Mouse (Mus musculus) midbrain, embryonic 10.5 days (tissue): ENCODE results near the gene Adamts18. TPM values are rescaled to one million over a fixed set of nuclear protein-coding genes. Genes with fewer than 3 reads are reported as not detected.
"Not testable (repeated sequence)": the region's sequence is repeated elsewhere in the genome, so short reads cannot be mapped to it uniquely, and the experiment has no call there.

ENCODE experiments used
- DNase-seq: peaks from one replicate; pipeline ENCODE4 v3.0.0-alpha.2; 2017; ENCODE audit warnings: low spot score
- H3K27ac ChIP-seq: fragments of 300-500 bp; sonication (generic); replicated peaks from 2 replicates; pipeline ENCODE4 v1.5.1; 2016; ENCODE audit warnings: mild to moderate bottlenecking
- H3K27me3 ChIP-seq: fragments of 300-500 bp; sonication (generic); 2 replicates; pipeline ENCODE4 v1.6.1; 2016; ENCODE audit warnings: low read depth, mild to moderate bottlenecking; ENCODE audit not compliant: poor library complexity, severe bottlenecking
- H3K36me3 ChIP-seq: fragments of 300-500 bp; sonication (generic); 2 replicates; pipeline ENCODE4 v1.6.1; 2016; ENCODE audit warnings: mild to moderate bottlenecking, moderate library complexity
- H3K4me1 ChIP-seq: fragments of 300-500 bp; sonication (generic); 2 replicates; pipeline ENCODE4 v1.6.1; 2016
- H3K4me3 ChIP-seq: fragments of 300-500 bp; sonication (generic); 2 replicates; pipeline ENCODE4 v1.5.1; 2016; ENCODE audit warnings: mild to moderate bottlenecking, moderate library complexity
- H3K9me3 ChIP-seq: fragments of 300-500 bp; sonication (generic); replicated peaks from 2 replicates; pipeline ENCODE4 v1.6.1; 2016; ENCODE audit warnings: mild to moderate bottlenecking
- WGBS: fragments of 180-500 bp; shearing (Covaris S2); methylation state at CpG from one replicate; pipeline ENCODE4 v1.1.7; 2016; 5-methylcytosine and 5-hydroxymethylcytosine counted together
- polyA plus RNA-seq: library from polyadenylated mRNA; unstranded; fragments of >200 nt; fragmentation: Nextera tagmentation; extraction: Ambion mirVana; gene quantifications from 2 replicates; pipeline ENCODE4 v1.2.1, GENCODE M21; 2016

Adamts18 gene
- polyA plus RNA-seq, 1 experiment from 2014 or later = 1.00 TPM

GRCm38 (mm10) chr8:113833644-113834043, 14.9 kb downstream of the Adamts18 start:
- DNase-seq = no peak
- 55% methylated on average over 4 of the region's 4 CpGs for WGBS

GRCm38 (mm10) chr8:113827270-113827669, 21.3 kb downstream of the Adamts18 start:
- Histone ChIP-seq H3K9me3 (no peaks in the 10 kb centered on the region), H3K27me3 (no peaks in the 10 kb centered on the region), H3K27ac (no peak overlapping the region), H3K36me3 (no peaks in the 10 kb centered on the region), H3K4me3 (no peak overlapping the region), H3K4me1 (no peaks in the 10 kb centered on the region)
- no peak for DNase-seq
- WGBS = 95% methylated on average over 3 of the region's 3 CpGs

More at GRCm38 (mm10) chr8:113833644-113834043, 14.9 kb downstream of the Adamts18 start:
- Histone ChIP-seq H3K4me1 (peaks cover 29% of the 10 kb centered on the region), H3K27me3 (no peaks in the 10 kb centered on the region), H3K9me3 (no peaks in the 10 kb centered on the region), H3K4me3 (no peak overlapping the region), H3K27ac (no peak overlapping the region), H3K36me3 (no peaks in the 10 kb centered on the region)

GRCm38 (mm10) chr8:113820983-113821587, 27.5 kb downstream of the Adamts18 start:
- H3K9me3 ChIP-seq = no peaks in the 10 kb centered on the region
- 92% methylated on average over 16 of the region's 16 CpGs for WGBS
- H3K27me3 ChIP-seq = no peaks in the 10 kb centered on the region
- H3K4me1 ChIP-seq = no peaks in the 10 kb centered on the region
- no peak overlapping the region for H3K27ac ChIP-seq
- H3K4me3 ChIP-seq = no peak overlapping the region
- H3K36me3 ChIP-seq = no peaks in the 10 kb centered on the region
- no peak for DNase-seq

GRCm38 (mm10) chr8:113813966-113814365, 34.6 kb downstream of the Adamts18 start:
- Histone ChIP-seq H3K36me3 (no peaks in the 10 kb centered on the region), H3K27ac (no peak overlapping the region), H3K4me1 (peaks cover 6% of the 10 kb centered on the region; the same call in 1 of the 2 replicates), H3K27me3 (no peaks in the 10 kb centered on the region), H3K9me3 (no peaks in the 10 kb centered on the region), H3K4me3 (no peak overlapping the region)
- 55% methylated on average over 6 of the region's 6 CpGs for WGBS
- DNase-seq = no peak

- H3K27ac ChIP-seq = no peak overlapping the region
- no peaks in the 10 kb centered on the region for H3K9me3 ChIP-seq
- no peak for DNase-seq
- 92% methylated on average over 4 of the region's 4 CpGs for WGBS
- no peak overlapping the region for H3K4me3 ChIP-seq
- H3K4me1 ChIP-seq = peaks cover 6% of the 10 kb centered on the region; the same call in 1 of the 2 replicates
- no peaks in the 10 kb centered on the region for H3K36me3 ChIP-seq
- H3K27me3 ChIP-seq = no peaks in the 10 kb centered on the region
Observed at GRCm38 (mm10) chr8:113811521-113811920, 37.0 kb downstream of the Adamts18 start.

- no peak for DNase-seq
- Histone ChIP-seq H3K36me3 (no peaks in the 10 kb centered on the region), H3K4me3 (no peak overlapping the region), H3K27ac (no peak overlapping the region), H3K27me3 (no peaks in the 10 kb centered on the region), H3K9me3 (no peaks in the 10 kb centered on the region), H3K4me1 (peaks cover 6% of the 10 kb centered on the region; the same call in 1 of the 2 replicates)
- 88% methylated on average over 5 of the region's 5 CpGs for WGBS
Observed at GRCm38 (mm10) chr8:113809929-113810328, 38.6 kb downstream of the Adamts18 start.

GRCm38 (mm10) chr8:113803830-113804611, 44.5 kb downstream of the Adamts18 start:
- no peak overlapping the region for H3K27ac ChIP-seq
- H3K9me3 ChIP-seq = no peaks in the 10 kb centered on the region
- no peaks in the 10 kb centered on the region for H3K36me3 ChIP-seq
- H3K4me3 ChIP-seq = no peak overlapping the region
- no peak for DNase-seq
- no peaks in the 10 kb centered on the region for H3K27me3 ChIP-seq
- WGBS = 85% methylated on average over 12 of the region's 12 CpGs
- no peaks in the 10 kb centered on the region for H3K4me1 ChIP-seq

- no peaks in the 10 kb centered on the region for H3K36me3 ChIP-seq
- WGBS = 55% methylated on average over 5 of the region's 5 CpGs
- no peak for DNase-seq
Observed at GRCm38 (mm10) chr8:113801551-113801950, 47.0 kb downstream of the Adamts18 start.

GRCm38 (mm10) chr8:113800556-113800955, 48.0 kb downstream of the Adamts18 start:
- WGBS = no CpG with 5 or more reads among the region's 5 CpGs
- H3K36me3 ChIP-seq, DNase-seq, H3K4me1 ChIP-seq, H3K4me3 ChIP-seq, H3K27me3 ChIP-seq, H3K9me3 ChIP-seq, H3K27ac ChIP-seq: not testable (repeated sequence)

More at GRCm38 (mm10) chr8:113801551-113801950, 47.0 kb downstream of the Adamts18 start:
- Histone ChIP-seq H3K4me3 (no peak overlapping the region), H3K27me3 (no peaks in the 10 kb centered on the region), H3K9me3 (no peaks in the 10 kb centered on the region), H3K4me1 (no peaks in the 10 kb centered on the region), H3K27ac (no peak overlapping the region)

- no peak overlapping the region for H3K4me3 ChIP-seq
- H3K36me3 ChIP-seq = no peaks in the 10 kb centered on the region
- H3K27ac ChIP-seq = no peak overlapping the region
- no peaks in the 10 kb centered on the region for H3K27me3 ChIP-seq
- no peaks in the 10 kb centered on the region for H3K9me3 ChIP-seq
- DNase-seq = peak; percentile 27
- no CpG with 5 or more reads among the region's 5 CpGs for WGBS
- no peaks in the 10 kb centered on the region for H3K4me1 ChIP-seq
Observed at GRCm38 (mm10) chr8:113799550-113799949, 49.0 kb downstream of the Adamts18 start.

- Histone ChIP-seq H3K9me3 (no peaks in the 10 kb centered on the region), H3K27me3 (no peaks in the 10 kb centered on the region), H3K4me1 (no peaks in the 10 kb centered on the region), H3K27ac (no peak overlapping the region), H3K4me3 (no peak overlapping the region), H3K36me3 (no peaks in the 10 kb centered on the region)
- DNase-seq = no peak
- no CpG with 5 or more reads among the region's 13 CpGs for WGBS
Observed at GRCm38 (mm10) chr8:113791856-113792255, 56.7 kb downstream of the Adamts18 start.

- Histone ChIP-seq H3K27ac (no peak overlapping the region), H3K36me3 (no peaks in the 10 kb centered on the region), H3K27me3 (no peaks in the 10 kb centered on the region), H3K4me3 (no peak overlapping the region), H3K9me3 (no peaks in the 10 kb centered on the region), H3K4me1 (no peaks in the 10 kb centered on the region)
- no peak for DNase-seq
- no CpG with 5 or more reads among the region's 3 CpGs for WGBS
Observed at GRCm38 (mm10) chr8:113791061-113791460, 57.5 kb downstream of the Adamts18 start.

GRCm38 (mm10) chr8:113783711-113784110, 64.8 kb downstream of the Adamts18 start:
- H3K9me3 ChIP-seq = no peaks in the 10 kb centered on the region
- H3K4me1 ChIP-seq = peaks cover 8% of the 10 kb centered on the region
- H3K27ac ChIP-seq = no peak overlapping the region
- WGBS = no CpG with 5 or more reads among the region's 3 CpGs
- no peak for DNase-seq
- no peaks in the 10 kb centered on the region for H3K36me3 ChIP-seq
- H3K4me3 ChIP-seq = no peak overlapping the region
- no peaks in the 10 kb centered on the region for H3K27me3 ChIP-seq
